Mouse (Mus musculus): ENCODE measurements around the gene Cacna2d3. TPM values are rescaled to one million over a fixed set of nuclear protein-coding genes. Genes with fewer than 3 reads are reported as not detected.

The Cacna2d3 gene
- polyA plus RNA-seq, 1 experiment, result 0.22 TPM

GRCm38 (mm10) chr14:29392851-29393250 lies 328.8 kb downstream of the Cacna2d3 start:
- Histone ChIP-seq H3K27ac (ENCODE audit: insufficient read depth, low read depth, low read length) (no peak overlapping the region), H3K4me3 (ENCODE audit: insufficient read depth, low read depth, low read length) (no peak overlapping the region), H3K36me3 (ENCODE audit: control insufficient read depth, insufficient read depth, low read length) (no peaks in the 10 kb centered on the region), H3K27me3 (replicated peaks; ENCODE audit: control insufficient read depth, insufficient read depth, low read length) (no peaks in the 10 kb centered on the region), H3K4me1 (ENCODE audit: control insufficient read depth, insufficient read depth, low read length) (no peaks in the 10 kb centered on the region)
- TF ChIP-seq POLR2A (IDR thresholded peaks at IDR 0.05; ENCODE audit: low read depth, low read length) (no peak), CTCF (conservative IDR thresholded peaks at IDR 0.05; ENCODE audit: insufficient read depth, insufficient read length, low read depth, low read length) (no peak)
- no peak for DNase-seq
- WGBS, result 98% methylated on average over 3 of the region's 3 CpGs

- Histone ChIP-seq H3K4me1 (ENCODE audit: control insufficient read depth, insufficient read depth, low read length) (no peaks in the 10 kb centered on the region), H3K27me3 (replicated peaks; ENCODE audit: control insufficient read depth, insufficient read depth, low read length) (no peaks in the 10 kb centered on the region), H3K36me3 (ENCODE audit: control insufficient read depth, insufficient read depth, low read length) (no peaks in the 10 kb centered on the region), H3K27ac (ENCODE audit: insufficient read depth, low read depth, low read length) (no peak overlapping the region), H3K4me3 (ENCODE audit: insufficient read depth, low read depth, low read length) (no peak overlapping the region)
- no peak for TF ChIP-seq POLR2A (IDR thresholded peaks at IDR 0.05; ENCODE audit: low read depth, low read length)
- no peak for TF ChIP-seq CTCF (conservative IDR thresholded peaks at IDR 0.05; ENCODE audit: insufficient read depth, insufficient read length, low read depth, low read length)
- no peak for DNase-seq
- 79% methylated on average over 2 of the region's 2 CpGs for WGBS
These were observed 330.2 kb downstream of the Cacna2d3 start for GRCm38 (mm10) chr14:29391489-29391888.

GRCm38 (mm10) chr14:29387761-29388160 lies 333.9 kb downstream of the Cacna2d3 start:
- Histone ChIP-seq H3K27ac (ENCODE audit: insufficient read depth, low read depth, low read length) (no peak overlapping the region), H3K4me1 (ENCODE audit: control insufficient read depth, insufficient read depth, low read length) (no peaks in the 10 kb centered on the region), H3K4me3 (ENCODE audit: insufficient read depth, low read depth, low read length) (no peak overlapping the region), H3K36me3 (ENCODE audit: control insufficient read depth, insufficient read depth, low read length) (no peaks in the 10 kb centered on the region), H3K27me3 (replicated peaks; ENCODE audit: control insufficient read depth, insufficient read depth, low read length) (no peaks in the 10 kb centered on the region)
- DNase-seq, result peak; percentile 12
- 76% methylated on average over 3 of the region's 3 CpGs for whole genome bisulfite sequencing
- TF ChIP-seq POLR2A (IDR thresholded peaks at IDR 0.05; ENCODE audit: low read depth, low read length) (no peak), CTCF (conservative IDR thresholded peaks at IDR 0.05; ENCODE audit: insufficient read depth, insufficient read length, low read depth, low read length) (no peak)

- DNase-seq, result no peak
- TF ChIP-seq POLR2A (IDR thresholded peaks at IDR 0.05; ENCODE audit: low read depth, low read length) (no peak), CTCF (conservative IDR thresholded peaks at IDR 0.05; ENCODE audit: insufficient read depth, insufficient read length, low read depth, low read length) (no peak)
- Histone ChIP-seq H3K36me3 (ENCODE audit: control insufficient read depth, insufficient read depth, low read length) (no peaks in the 10 kb centered on the region), H3K4me3 (ENCODE audit: insufficient read depth, low read depth, low read length) (no peak overlapping the region), H3K4me1 (ENCODE audit: control insufficient read depth, insufficient read depth, low read length) (no peaks in the 10 kb centered on the region), H3K27me3 (replicated peaks; ENCODE audit: control insufficient read depth, insufficient read depth, low read length) (no peaks in the 10 kb centered on the region), H3K27ac (ENCODE audit: insufficient read depth, low read depth, low read length) (no peak overlapping the region)
These were observed 336.2 kb downstream of the Cacna2d3 start for GRCm38 (mm10) chr14:29385500-29385899.

GRCm38 (mm10) chr14:29382786-29383185 lies 338.9 kb downstream of the Cacna2d3 start:
- Histone ChIP-seq H3K4me1 (ENCODE audit: control insufficient read depth, insufficient read depth, low read length) (no peaks in the 10 kb centered on the region), H3K4me3 (ENCODE audit: insufficient read depth, low read depth, low read length) (no peak overlapping the region), H3K27me3 (replicated peaks; ENCODE audit: control insufficient read depth, insufficient read depth, low read length) (no peaks in the 10 kb centered on the region), H3K36me3 (ENCODE audit: control insufficient read depth, insufficient read depth, low read length) (no peaks in the 10 kb centered on the region), H3K27ac (ENCODE audit: insufficient read depth, low read depth, low read length) (no peak overlapping the region)
- WGBS, result 43% methylated on average over 2 of the region's 2 CpGs
- TF ChIP-seq CTCF (conservative IDR thresholded peaks at IDR 0.05; ENCODE audit: insufficient read depth, insufficient read length, low read depth, low read length) (no peak), POLR2A (IDR thresholded peaks at IDR 0.05; ENCODE audit: low read depth, low read length) (no peak)
- peak; percentile 76 for DNase-seq

- peak; percentile 59 for DNase-seq
- H3K36me3 ChIP-seq (ENCODE audit: control insufficient read depth, insufficient read depth, low read length), result no peaks in the 10 kb centered on the region
- 25% methylated on average over 5 of the region's 5 CpGs for WGBS
- H3K4me1 ChIP-seq (ENCODE audit: control insufficient read depth, insufficient read depth, low read length), result peaks cover 4% of the 10 kb centered on the region; the same call in 1 of the 2 replicates
- H3K27ac ChIP-seq (ENCODE audit: insufficient read depth, low read depth, low read length), result no peak overlapping the region
- TF ChIP-seq POLR2A (IDR thresholded peaks at IDR 0.05; ENCODE audit: low read depth, low read length) (no peak), CTCF (conservative IDR thresholded peaks at IDR 0.05; ENCODE audit: insufficient read depth, insufficient read length, low read depth, low read length) (no peak)
- H3K4me3 ChIP-seq (ENCODE audit: insufficient read depth, low read depth, low read length), result no peak overlapping the region
- H3K27me3 ChIP-seq (replicated peaks; ENCODE audit: control insufficient read depth, insufficient read depth, low read length), result no peaks in the 10 kb centered on the region
These were observed 354.8 kb downstream of the Cacna2d3 start for GRCm38 (mm10) chr14:29366911-29367310.

- Histone ChIP-seq H3K4me3 (ENCODE audit: insufficient read depth, low read depth, low read length) (no peak overlapping the region), H3K27ac (ENCODE audit: insufficient read depth, low read depth, low read length) (no peak overlapping the region), H3K27me3 (replicated peaks; ENCODE audit: control insufficient read depth, insufficient read depth, low read length) (no peaks in the 10 kb centered on the region), H3K4me1 (ENCODE audit: control insufficient read depth, insufficient read depth, low read length) (peaks cover 4% of the 10 kb centered on the region; the same call in 1 of the 2 replicates), H3K36me3 (ENCODE audit: control insufficient read depth, insufficient read depth, low read length) (no peaks in the 10 kb centered on the region)
- TF ChIP-seq CTCF (conservative IDR thresholded peaks at IDR 0.05; ENCODE audit: insufficient read depth, insufficient read length, low read depth, low read length), result no peak
- no peak for TF ChIP-seq POLR2A (IDR thresholded peaks at IDR 0.05; ENCODE audit: low read depth, low read length)
- no peak for DNase-seq
- WGBS, result 31% methylated on average over 3 of the region's 3 CpGs
These were observed 359.2 kb downstream of the Cacna2d3 start for GRCm38 (mm10) chr14:29362448-29362847.

Data from kidney, adult 2 months (tissue).